Mouse (Mus musculus): ENCODE measurements at regions not wholly inside any gene's neighbourhood (a gene's known extent, or its start where the extent isn't known, plus 50 kb on each side); places are given as distances from the start of the nearest gene placed in this dataset.

- H3K27me3 ChIP-seq (ENCODE audit: control insufficient read depth, insufficient read depth, low read length): no peaks in the 10 kb centered on the region
- no peaks in the 10 kb centered on the region for H3K4me1 ChIP-seq (ENCODE audit: control insufficient read depth, insufficient read depth, insufficient read length)
- TF ChIP-seq POLR2A (IDR thresholded peaks at IDR 0.05; ENCODE audit: low read depth, low read length): no peak
- no peak for TF ChIP-seq CTCF (IDR thresholded peaks at IDR 0.05; ENCODE audit: extremely low read depth, insufficient read depth, insufficient read length, insufficient replicate concordance)
- DNase-seq (ENCODE audit: low read depth in 1 of 2, low spot score in 2 of 2): no peak
- no peaks in the 10 kb centered on the region for H3K36me3 ChIP-seq (ENCODE audit: control insufficient read depth, insufficient read depth, low read length)
- H3K4me3 ChIP-seq (ENCODE audit: extremely low read depth, insufficient read depth, insufficient read length): no peak overlapping the region
- no peak overlapping the region for H3K27ac ChIP-seq (ENCODE audit: insufficient read depth, low read length)
- WGBS: 94% methylated on average over 20 of the region's 20 CpGs
Observed at GRCm38 (mm10) chr4:54624024-54624873, 320.6 kb upstream of the Zfp462 start.

GRCm38 (mm10) chr4:54636986-54637641, 307.7 kb upstream of the Zfp462 start:
- WGBS: 39% methylated on average over 3 of the region's 3 CpGs
- no peak overlapping the region for H3K27ac ChIP-seq (ENCODE audit: insufficient read depth, low read length)
- H3K4me3 ChIP-seq (ENCODE audit: extremely low read depth, insufficient read depth, insufficient read length): no peak overlapping the region
- H3K36me3 ChIP-seq (ENCODE audit: control insufficient read depth, insufficient read depth, low read length): no peaks in the 10 kb centered on the region
- TF ChIP-seq POLR2A (IDR thresholded peaks at IDR 0.05; ENCODE audit: low read depth, low read length) (no peak), CTCF (IDR thresholded peaks at IDR 0.05; ENCODE audit: extremely low read depth, insufficient read depth, insufficient read length, insufficient replicate concordance) (no peak)
- no peaks in the 10 kb centered on the region for H3K27me3 ChIP-seq (ENCODE audit: control insufficient read depth, insufficient read depth, low read length)
- no peak for DNase-seq (ENCODE audit: low read depth in 1 of 2, low spot score in 2 of 2)
- no peaks in the 10 kb centered on the region for H3K4me1 ChIP-seq (ENCODE audit: control insufficient read depth, insufficient read depth, insufficient read length)

GRCm38 (mm10) chr4:54646033-54646432, 298.8 kb upstream of the Zfp462 start:
- DNase-seq (ENCODE audit: low read depth in 1 of 2, low spot score in 2 of 2): no peak
- Histone ChIP-seq H3K36me3 (ENCODE audit: control insufficient read depth, insufficient read depth, low read length) (no peaks in the 10 kb centered on the region), H3K27ac (ENCODE audit: insufficient read depth, low read length) (no peak overlapping the region), H3K4me1 (ENCODE audit: control insufficient read depth, insufficient read depth, insufficient read length) (no peaks in the 10 kb centered on the region), H3K4me3 (ENCODE audit: extremely low read depth, insufficient read depth, insufficient read length) (no peak overlapping the region), H3K27me3 (ENCODE audit: control insufficient read depth, insufficient read depth, low read length) (no peaks in the 10 kb centered on the region)
- no peak for TF ChIP-seq POLR2A (IDR thresholded peaks at IDR 0.05; ENCODE audit: low read depth, low read length)
- TF ChIP-seq CTCF (IDR thresholded peaks at IDR 0.05; ENCODE audit: extremely low read depth, insufficient read depth, insufficient read length, insufficient replicate concordance): no peak
- WGBS: 96% methylated on average over 11 of the region's 11 CpGs

- Histone ChIP-seq H3K4me1 (ENCODE audit: control insufficient read depth, insufficient read depth, insufficient read length) (no peaks in the 10 kb centered on the region), H3K27ac (ENCODE audit: insufficient read depth, low read length) (no peak overlapping the region), H3K36me3 (ENCODE audit: control insufficient read depth, insufficient read depth, low read length) (no peaks in the 10 kb centered on the region), H3K27me3 (ENCODE audit: control insufficient read depth, insufficient read depth, low read length) (no peaks in the 10 kb centered on the region), H3K4me3 (ENCODE audit: extremely low read depth, insufficient read depth, insufficient read length) (no peak overlapping the region)
- no peak for TF ChIP-seq CTCF (IDR thresholded peaks at IDR 0.05; ENCODE audit: extremely low read depth, insufficient read depth, insufficient read length, insufficient replicate concordance)
- no peak for TF ChIP-seq POLR2A (IDR thresholded peaks at IDR 0.05; ENCODE audit: low read depth, low read length)
- DNase-seq (ENCODE audit: low read depth in 1 of 2, low spot score in 2 of 2): no peak
- WGBS: 94% methylated on average over 8 of the region's 8 CpGs
Observed at GRCm38 (mm10) chr4:54646459-54646858, 298.4 kb upstream of the Zfp462 start.

DNA sequence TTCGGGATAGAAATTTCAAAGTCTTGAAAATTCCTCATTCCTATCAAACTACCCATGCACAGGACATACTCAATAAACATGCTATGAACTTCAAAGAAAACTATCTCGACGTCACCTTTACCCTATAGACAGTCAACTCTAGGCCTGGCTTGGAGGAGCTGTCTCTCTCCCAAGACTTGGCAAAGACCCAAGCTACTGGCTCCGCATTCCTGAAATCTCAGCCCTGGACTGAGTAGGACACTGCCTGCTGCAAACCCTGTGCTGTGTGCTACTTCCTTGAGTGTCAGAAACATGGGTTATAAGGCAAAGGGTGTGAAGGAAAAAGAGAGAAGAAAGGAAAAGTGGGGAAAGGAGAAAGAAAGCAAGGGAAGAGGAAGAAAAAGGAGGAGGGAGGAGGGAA, 296.6 kb upstream of the Zfp462 start:
- 89% methylated on average over 4 of the region's 4 CpGs for WGBS
- Histone ChIP-seq H3K36me3 (ENCODE audit: control insufficient read depth, insufficient read depth, low read length) (no peaks in the 10 kb centered on the region), H3K4me1 (ENCODE audit: control insufficient read depth, insufficient read depth, insufficient read length) (no peaks in the 10 kb centered on the region), H3K27me3 (ENCODE audit: control insufficient read depth, insufficient read depth, low read length) (no peaks in the 10 kb centered on the region), H3K27ac (ENCODE audit: insufficient read depth, low read length) (no peak overlapping the region), H3K4me3 (ENCODE audit: extremely low read depth, insufficient read depth, insufficient read length) (no peak overlapping the region)
- TF ChIP-seq POLR2A (IDR thresholded peaks at IDR 0.05; ENCODE audit: low read depth, low read length) (no peak), CTCF (IDR thresholded peaks at IDR 0.05; ENCODE audit: extremely low read depth, insufficient read depth, insufficient read length, insufficient replicate concordance) (no peak)
- no peak for DNase-seq (ENCODE audit: low read depth in 1 of 2, low spot score in 2 of 2)

DNA sequence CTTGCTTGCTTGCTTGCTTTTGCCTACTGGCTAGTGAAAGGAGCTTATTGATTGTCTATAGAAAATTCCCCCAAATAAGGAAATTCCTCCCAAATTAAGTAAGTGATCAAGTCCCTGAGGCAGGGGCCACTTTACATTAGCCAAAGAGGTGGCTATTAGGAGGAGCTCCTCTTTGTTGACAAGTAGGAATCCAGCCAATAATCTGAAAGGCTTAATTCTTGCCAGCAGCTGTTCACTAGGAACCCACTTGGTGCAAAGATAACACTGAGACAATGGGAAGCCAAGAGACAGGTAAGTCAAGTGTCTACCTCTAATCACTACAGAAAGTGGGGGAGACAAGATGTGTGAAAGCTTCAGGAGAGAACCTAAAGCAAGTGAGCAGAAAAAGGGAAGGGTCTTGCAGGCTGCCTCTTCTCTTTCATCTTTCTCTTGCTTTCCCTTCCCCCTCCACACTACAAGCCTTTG, 293.2 kb upstream of the Zfp462 start:
- DNase-seq (ENCODE audit: low read depth in 1 of 2, low spot score in 2 of 2): no peak
- H3K27ac ChIP-seq (ENCODE audit: insufficient read depth, low read length): no peak overlapping the region
- H3K4me1 ChIP-seq (ENCODE audit: control insufficient read depth, insufficient read depth, insufficient read length): no peaks in the 10 kb centered on the region
- TF ChIP-seq POLR2A (IDR thresholded peaks at IDR 0.05; ENCODE audit: low read depth, low read length): no peak
- no peak for TF ChIP-seq CTCF (IDR thresholded peaks at IDR 0.05; ENCODE audit: extremely low read depth, insufficient read depth, insufficient read length, insufficient replicate concordance)
- no peak overlapping the region for H3K4me3 ChIP-seq (ENCODE audit: extremely low read depth, insufficient read depth, insufficient read length)
- H3K36me3 ChIP-seq (ENCODE audit: control insufficient read depth, insufficient read depth, low read length): no peaks in the 10 kb centered on the region
- no peaks in the 10 kb centered on the region for H3K27me3 ChIP-seq (ENCODE audit: control insufficient read depth, insufficient read depth, low read length)
